Mouse (Mus musculus) hindbrain, embryonic 13.5 days (tissue): Measurements from ENCODE around the gene Itgb2. TPM values are rescaled to one million over a fixed set of nuclear protein-coding genes. Genes with fewer than 3 reads are reported as not detected.

Source experiments
- ATAC-seq: fragments of 200-750 bp; cut with Nextera tagmentation; 2 replicates; pipeline ENCODE4 v1.8.0; 2017; ENCODE audit warnings: moderate TSS enrichment; ENCODE audit not compliant: low FRiP score
- H3K27ac ChIP-seq: fragments of 300-500 bp; sonication (generic); 2 replicates; pipeline ENCODE4 v1.5.1; 2015; ENCODE audit warnings: inconsistent platforms, mild to moderate bottlenecking, moderate library complexity
- H3K27me3 ChIP-seq: fragments of 300-500 bp; sonication (generic); 2 replicates; pipeline ENCODE4 v1.6.1; 2015; ENCODE audit warnings: mild to moderate bottlenecking, inconsistent platforms
- H3K36me3 ChIP-seq: fragments of 300-500 bp; sonication (generic); 2 replicates; pipeline ENCODE4 v1.6.1; 2015; ENCODE audit warnings: mild to moderate bottlenecking, inconsistent platforms
- H3K4me1 ChIP-seq: fragments of 300-500 bp; sonication (generic); replicated peaks from 2 replicates; pipeline ENCODE4 v1.6.1; 2015; ENCODE audit warnings: inconsistent platforms
- H3K4me2 ChIP-seq: fragments of 300-500 bp; sonication (generic); 2 replicates; pipeline ENCODE4 v1.6.1; 2015; ENCODE audit warnings: inconsistent platforms, mild to moderate bottlenecking, moderate library complexity
- H3K4me3 ChIP-seq: fragments of 300-500 bp; sonication (generic); 2 replicates; pipeline ENCODE4 v1.5.1; 2015; ENCODE audit warnings: mild to moderate bottlenecking, inconsistent platforms
- H3K9ac ChIP-seq: fragments of 300-500 bp; sonication (generic); 2 replicates; pipeline ENCODE4 v1.6.1; 2015; ENCODE audit warnings: mild to moderate bottlenecking, inconsistent platforms
- H3K9me3 ChIP-seq: fragments of 300-500 bp; sonication (generic); 2 replicates; pipeline ENCODE4 v1.6.1; 2016; ENCODE audit warnings: inconsistent platforms
- WGBS: fragments of 180-500 bp; shearing (Covaris S2); methylation state at CpG from one replicate; pipeline ENCODE4 v1.1.7; 2015; 5-methylcytosine and 5-hydroxymethylcytosine counted together
- polyA plus RNA-seq: library from polyadenylated mRNA; unstranded; fragments of >200 nt; fragmentation: Nextera tagmentation; extraction: Ambion mirVana; gene quantifications from 2 replicates; pipeline ENCODE4 v1.2.1, GENCODE M21; 2015

Itgb2 gene
- polyA plus RNA-seq, 1 experiment from 2014 or later: 0.90 TPM

DNA sequence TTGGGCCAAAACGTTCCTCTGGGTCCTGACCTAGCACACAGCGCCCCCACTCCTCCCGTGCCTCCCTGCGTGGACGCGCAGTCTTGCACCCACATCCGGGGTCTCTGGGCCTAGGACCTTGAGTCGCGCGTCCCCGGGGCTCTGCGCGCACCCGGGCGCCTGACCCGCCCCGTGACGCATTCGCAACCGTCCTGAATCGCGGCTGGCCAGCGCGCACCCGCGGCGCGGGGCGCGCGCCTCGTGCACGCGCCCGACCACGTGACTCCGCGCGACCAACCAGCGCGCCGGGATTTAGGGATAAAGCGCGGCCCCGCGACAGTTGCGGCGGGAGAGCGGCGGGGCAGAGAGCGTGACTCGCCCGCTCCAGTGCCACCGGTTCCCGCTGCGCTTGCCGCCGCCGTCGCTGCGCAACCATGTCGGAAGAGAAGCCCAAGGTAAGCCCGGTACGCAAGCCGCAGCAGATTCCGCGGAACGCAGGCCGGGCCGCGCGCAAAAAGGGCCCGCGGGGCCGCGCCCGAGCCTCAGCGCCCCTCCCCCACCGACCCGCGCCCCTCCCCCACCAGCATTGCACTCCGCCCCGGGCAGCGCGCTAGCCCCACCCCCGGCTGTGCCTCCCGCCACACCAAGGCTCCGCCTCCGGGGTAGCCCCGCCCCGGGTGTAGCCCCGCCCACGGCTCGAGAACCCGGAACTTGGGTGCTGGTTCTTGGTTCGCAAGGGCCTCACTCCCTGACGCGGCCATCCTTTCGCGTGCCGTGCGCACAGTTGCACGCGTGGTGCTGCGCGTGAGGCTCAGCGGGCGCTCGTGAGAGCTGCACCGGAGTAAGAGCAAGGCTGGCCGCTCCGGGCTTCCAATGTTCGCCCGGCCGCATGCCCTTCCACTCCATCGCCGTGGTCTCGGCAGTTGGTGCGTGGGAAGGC lies 76.1 kb downstream of the Itgb2 start, which contains the start of the genes Sumo3 and Gm49325:
TSS of gene Sumo3 (plus strand) at position 190 of the 919 bp plus-strand sequence.
TSS of gene Gm49325 (plus strand) at position 290 of the 919 bp plus-strand sequence.
- Histone ChIP-seq H3K4me2 (peak within 1 kb of the TSS; percentile 73), H3K27ac (peak within 1 kb of the TSS; percentile 95), H3K4me1 (peaks cover 35% of the 10 kb centered on the region), H3K36me3 (peaks cover 21% of the 10 kb centered on the region), H3K4me3 (peak within 1 kb of the TSS; percentile 60), H3K9ac (peak within 1 kb of the TSS; percentile 83), H3K27me3 (no peaks in the 10 kb centered on the region), H3K9me3 (peaks cover 4% of the 10 kb centered on the region)
- WGBS: under 1% methylated on average over 102 of the region's 119 CpGs
- ATAC-seq: peak; percentile 85

DNA sequence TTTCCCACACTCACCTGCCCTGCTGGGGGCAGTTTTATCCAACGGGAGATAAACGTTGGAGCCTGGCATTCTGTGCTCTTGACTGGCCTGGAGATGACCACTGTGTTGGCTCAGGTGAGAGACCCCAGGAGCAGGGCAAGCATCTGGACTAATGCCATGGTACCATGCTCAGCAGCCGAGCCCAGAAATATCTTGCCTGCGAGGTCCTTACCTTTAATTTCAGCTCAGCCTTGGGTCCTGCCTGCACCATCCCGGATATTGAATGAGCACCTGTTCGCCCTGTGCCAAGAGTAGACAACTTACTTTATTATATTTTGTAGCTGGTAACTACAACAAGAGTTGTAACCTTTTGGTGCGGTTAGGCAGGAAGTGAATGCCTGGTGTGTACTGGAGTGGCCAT lies 76.8 kb downstream of the Itgb2 start:
- WGBS: 46% methylated on average over 7 of the region's 7 CpGs
- Histone ChIP-seq H3K9ac (peak overlapping the region; percentile 83), H3K36me3 (peaks cover 28% of the 10 kb centered on the region), H3K9me3 (peaks cover 4% of the 10 kb centered on the region), H3K4me1 (peaks cover 35% of the 10 kb centered on the region), H3K27ac (peak overlapping the region; percentile 95), H3K27me3 (no peaks in the 10 kb centered on the region), H3K4me2 (peak overlapping the region; percentile 73), H3K4me3 (peak overlapping the region; percentile 60)
- ATAC-seq: peak; percentile 30

DNA sequence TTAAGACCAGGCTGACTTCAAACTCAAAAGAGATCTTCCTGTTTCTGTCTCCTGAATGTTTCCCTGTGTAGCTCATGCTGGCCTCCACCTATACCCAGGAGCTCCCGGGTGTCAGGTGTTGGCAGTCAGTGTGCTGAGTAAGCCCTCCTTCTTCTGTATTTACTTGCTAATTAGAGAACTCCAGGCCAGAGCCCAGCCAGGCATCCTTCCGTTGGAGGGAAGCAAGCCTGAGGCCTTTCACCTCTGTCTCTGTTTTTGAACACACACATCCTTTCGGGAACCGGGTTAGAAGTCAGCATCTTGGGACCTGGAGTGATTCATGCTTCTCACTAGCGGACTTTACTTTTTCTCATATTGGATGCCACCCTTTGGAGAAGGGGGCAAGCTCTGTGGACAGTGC lies 77.4 kb downstream of the Itgb2 start:
- no peak overlapping the region for H3K27ac ChIP-seq
- peak overlapping the region; percentile 83; the same call in 1 of the 2 replicates for H3K9ac ChIP-seq
- peaks cover 35% of the 10 kb centered on the region for H3K4me1 ChIP-seq
- 68% methylated on average over 5 of the region's 5 CpGs for WGBS
- H3K4me2 ChIP-seq: peak overlapping the region; percentile 73
- peak overlapping the region; percentile 60 for H3K4me3 ChIP-seq
- H3K9me3 ChIP-seq: peaks cover 4% of the 10 kb centered on the region
- ATAC-seq: no peak
- H3K27me3 ChIP-seq: no peaks in the 10 kb centered on the region
- H3K36me3 ChIP-seq: peaks cover 30% of the 10 kb centered on the region

DNA sequence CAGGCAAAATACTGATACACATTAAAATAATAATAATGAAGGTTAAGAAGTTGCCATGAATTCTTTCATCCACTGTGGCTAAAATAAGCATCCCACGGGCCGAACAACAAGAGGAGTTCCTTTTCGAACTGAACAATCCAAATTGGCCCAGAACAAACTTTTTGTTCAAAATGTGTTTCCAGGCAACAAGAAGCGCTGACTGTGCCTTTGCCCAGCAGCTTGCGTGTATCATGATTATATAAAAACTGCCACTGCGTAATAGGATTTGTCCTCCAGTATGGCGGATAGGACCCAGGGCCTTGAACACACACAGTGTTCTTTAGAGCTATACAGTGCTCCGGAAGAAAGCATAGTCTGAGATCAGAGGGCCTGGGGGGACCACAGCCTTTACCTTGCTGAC lies 78.5 kb downstream of the Itgb2 start:
- WGBS: 92% methylated on average over 8 of the region's 8 CpGs
- H3K4me1 ChIP-seq: peaks cover 35% of the 10 kb centered on the region
- H3K9me3 ChIP-seq: peaks cover 4% of the 10 kb centered on the region
- H3K27me3 ChIP-seq: no peaks in the 10 kb centered on the region
- no peak overlapping the region for H3K4me2 ChIP-seq
- no peak overlapping the region for H3K27ac ChIP-seq
- peaks cover 41% of the 10 kb centered on the region for H3K36me3 ChIP-seq
- no peak overlapping the region for H3K9ac ChIP-seq
- no peak for ATAC-seq
- H3K4me3 ChIP-seq: no peak overlapping the region

DNA sequence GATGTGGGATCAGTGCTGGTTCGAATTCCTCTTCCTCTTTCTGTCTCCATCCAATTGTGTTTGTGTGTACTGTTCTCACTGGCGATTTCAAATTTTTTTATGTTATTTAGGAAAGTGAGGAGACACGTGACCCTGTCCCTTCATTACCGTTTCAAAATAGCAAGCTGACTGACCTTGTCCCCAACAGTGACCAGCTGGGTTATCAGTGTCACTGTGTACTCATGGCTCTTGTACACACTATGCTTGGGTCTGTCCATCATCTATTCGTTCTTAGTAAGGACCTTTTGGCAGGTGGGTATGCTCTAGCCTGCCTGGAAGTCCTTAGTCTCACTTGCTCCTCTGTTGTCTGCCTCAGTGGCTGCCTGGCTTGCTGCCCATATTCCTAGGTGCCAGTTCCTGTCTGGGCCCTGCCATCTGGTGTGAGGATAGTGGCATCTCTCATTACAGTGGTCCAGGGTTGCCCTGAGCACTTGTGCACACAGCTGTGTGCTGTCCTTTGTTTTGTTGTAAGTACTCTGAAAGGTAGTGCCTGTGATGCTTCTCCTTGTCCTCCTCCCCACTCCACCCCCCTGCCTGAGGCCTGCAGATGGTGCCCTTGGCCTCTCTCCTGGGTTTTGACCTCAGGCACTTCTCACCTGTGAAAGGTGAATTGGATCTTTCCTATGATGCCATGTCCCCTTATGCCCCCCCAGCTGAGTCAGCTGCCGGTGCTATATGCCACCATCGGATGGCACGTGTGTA lies 80.3 kb downstream of the Itgb2 start:
- Histone ChIP-seq H3K9ac (no peak overlapping the region), H3K27me3 (no peaks in the 10 kb centered on the region), H3K36me3 (peaks cover 58% of the 10 kb centered on the region), H3K4me3 (no peak overlapping the region), H3K4me1 (peaks cover 35% of the 10 kb centered on the region), H3K9me3 (no peaks in the 10 kb centered on the region), H3K4me2 (no peak overlapping the region), H3K27ac (peak overlapping the region; percentile 30; the same call in 1 of the 2 replicates)
- WGBS: 88% methylated on average over 8 of the region's 8 CpGs
- ATAC-seq: no peak

DNA sequence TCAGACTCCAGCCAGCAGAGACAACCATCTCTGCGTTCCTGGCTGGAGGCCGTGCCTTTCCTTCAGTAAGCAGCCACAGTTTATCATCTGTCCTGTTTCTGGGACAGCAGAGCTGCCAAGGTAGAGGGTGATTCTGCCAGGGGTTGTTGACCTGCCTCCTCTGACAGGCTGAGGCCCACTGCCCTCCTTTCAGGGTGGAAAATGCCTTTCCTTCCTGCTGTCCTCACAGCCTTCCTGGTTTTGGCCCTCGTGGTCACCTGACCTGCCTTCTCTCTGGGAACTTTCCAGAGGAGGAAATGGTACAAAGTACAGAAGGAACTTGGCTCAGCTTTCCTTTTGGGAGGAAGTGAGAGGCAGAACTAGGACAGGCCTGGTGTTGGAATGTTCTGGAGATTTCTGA lies 83.4 kb downstream of the Itgb2 start:
- no peaks in the 10 kb centered on the region for H3K9me3 ChIP-seq
- no peaks in the 10 kb centered on the region for H3K27me3 ChIP-seq
- no peak overlapping the region for H3K4me2 ChIP-seq
- H3K36me3 ChIP-seq: peaks cover 86% of the 10 kb centered on the region
- H3K27ac ChIP-seq: peak overlapping the region; percentile 9; the same call in 1 of the 2 replicates
- WGBS: 95% methylated on average over 3 of the region's 3 CpGs
- H3K9ac ChIP-seq: no peak overlapping the region
- H3K4me1 ChIP-seq: peaks cover 16% of the 10 kb centered on the region
- H3K4me3 ChIP-seq: no peak overlapping the region
- ATAC-seq: no peak

Other genes starting within 250 kb of the Itgb2 start
- 12.0 and 13.4 TPM in 2 replicates for gene Adarb1, start 112.0 kb upstream of the Itgb2 start, polyA plus RNA-seq
- 41.2 and 41.8 TPM in 2 replicates for gene Fam207a, start 14.5 kb upstream of the Itgb2 start, polyA plus RNA-seq
- 69.0 and 71.9 TPM in 2 replicates for gene Pttg1ip, start 51.5 kb downstream of the Itgb2 start, polyA plus RNA-seq
- gene Sumo3, start 75.8 kb downstream of the Itgb2 start, polyA plus RNA-seq: 271 and 274 TPM in 2 replicates
- 2.1 and 3.4 TPM in 2 replicates for gene Gm49325, start 75.9 kb downstream of the Itgb2 start, polyA plus RNA-seq
- 94.5 and 95.0 TPM in 2 replicates for gene Ube2g2, start 92.0 kb downstream of the Itgb2 start, polyA plus RNA-seq
- 0.74 and 0.82 TPM in 2 replicates for gene Tspear, start 156.3 kb downstream of the Itgb2 start, polyA plus RNA-seq
- not detected in 2 replicates for gene Gm19402, start 160.5 kb downstream of the Itgb2 start, polyA plus RNA-seq
- gene Gm9508, start 167.0 kb downstream of the Itgb2 start, polyA plus RNA-seq: not detected in 2 replicates
- not detected in 2 replicates for gene Gm10272, start 176.4 kb downstream of the Itgb2 start, polyA plus RNA-seq
- not detected in 2 replicates for gene Gm10024, start 181.2 kb downstream of the Itgb2 start, polyA plus RNA-seq
- gene Gm10142, start 185.6 kb downstream of the Itgb2 start, polyA plus RNA-seq: not detected in 2 replicates
- not detected in 2 replicates for gene Krtap12-1, start 190.3 kb downstream of the Itgb2 start, polyA plus RNA-seq
- gene Gm10100, start 196.2 kb downstream of the Itgb2 start, polyA plus RNA-seq: not detected in 2 replicates
- not detected in 2 replicates for gene Gm18596, start 212.4 kb downstream of the Itgb2 start, polyA plus RNA-seq
- not detected in 2 replicates for gene Gm9736, start 221.1 kb downstream of the Itgb2 start, polyA plus RNA-seq
- gene Gm3233, start 229.4 kb downstream of the Itgb2 start, polyA plus RNA-seq: not detected in 2 replicates
- not detected in 2 replicates for gene Gm3238, start 241.1 kb downstream of the Itgb2 start, polyA plus RNA-seq
- not detected in 2 replicates for gene Gm7138, start 246.7 kb downstream of the Itgb2 start, polyA plus RNA-seq